Mouse (Mus musculus) embryonic stem cell, embryonic (primary cell): Measurements from ENCODE around the gene Rhobtb3.

Experiments
- CTCF ChIA-PET, 4 experiments: fragments of 300-600 bp in 2 of 4; fragments of 350-600 bp in 2 of 4; sonication (Branson Sonifier 250); formaldehyde crosslinking; loops; one replicate each; lab custom pipeline; 2022; ENCODE audit warnings: inconsistent platforms in 2 of 4; lab: Charles Lee
- POLR2A ChIA-PET, 4 experiments: fragments of 300-600 bp in 2 of 4; fragments of 350-600 bp in 2 of 4; sonication (Branson Sonifier 250); formaldehyde crosslinking; loops; one replicate each; lab custom pipeline; 2022; ENCODE audit warnings: antibody characterized with exemption in 4 of 4, inconsistent platforms in 1 of 4; lab: Charles Lee

The Rhobtb3 gene

DNA sequence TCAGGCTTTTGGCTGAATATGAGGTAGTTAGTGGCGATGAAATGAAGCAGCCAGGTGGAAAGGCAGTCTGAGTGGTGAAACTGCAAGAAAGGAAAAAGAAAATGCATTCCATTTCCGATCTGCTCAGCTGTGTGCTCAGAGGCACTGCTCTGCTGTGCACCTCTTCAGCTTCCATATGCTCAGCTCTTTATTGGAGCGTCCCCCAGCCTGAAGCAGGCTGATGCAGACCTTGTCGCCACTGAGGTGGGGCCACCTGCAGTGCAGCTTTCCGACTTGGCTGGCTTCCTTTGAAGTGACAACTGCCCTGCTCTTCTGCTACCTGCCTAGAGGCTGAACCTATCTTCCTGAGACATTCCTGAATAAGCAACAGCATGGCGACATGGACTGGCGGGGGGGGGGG lies 67.5 kb downstream of the Rhobtb3 start:
- POLR2A ChIA-PET = interaction anchor here in 3 of 4 experiments (0.6 to 1.2 kb wide), 5 partner anchors 29 to 273 kb away, joined by 3 to 5 read pairs (median 4); no protein-coding TSS in a partner anchor
- CTCF ChIA-PET = interaction anchor here in 3 of 4 experiments (0.5 to 1.0 kb wide), 4 partner anchors 78 to 83 kb away, joined by 3 read pairs; no protein-coding TSS in a partner anchor

DNA sequence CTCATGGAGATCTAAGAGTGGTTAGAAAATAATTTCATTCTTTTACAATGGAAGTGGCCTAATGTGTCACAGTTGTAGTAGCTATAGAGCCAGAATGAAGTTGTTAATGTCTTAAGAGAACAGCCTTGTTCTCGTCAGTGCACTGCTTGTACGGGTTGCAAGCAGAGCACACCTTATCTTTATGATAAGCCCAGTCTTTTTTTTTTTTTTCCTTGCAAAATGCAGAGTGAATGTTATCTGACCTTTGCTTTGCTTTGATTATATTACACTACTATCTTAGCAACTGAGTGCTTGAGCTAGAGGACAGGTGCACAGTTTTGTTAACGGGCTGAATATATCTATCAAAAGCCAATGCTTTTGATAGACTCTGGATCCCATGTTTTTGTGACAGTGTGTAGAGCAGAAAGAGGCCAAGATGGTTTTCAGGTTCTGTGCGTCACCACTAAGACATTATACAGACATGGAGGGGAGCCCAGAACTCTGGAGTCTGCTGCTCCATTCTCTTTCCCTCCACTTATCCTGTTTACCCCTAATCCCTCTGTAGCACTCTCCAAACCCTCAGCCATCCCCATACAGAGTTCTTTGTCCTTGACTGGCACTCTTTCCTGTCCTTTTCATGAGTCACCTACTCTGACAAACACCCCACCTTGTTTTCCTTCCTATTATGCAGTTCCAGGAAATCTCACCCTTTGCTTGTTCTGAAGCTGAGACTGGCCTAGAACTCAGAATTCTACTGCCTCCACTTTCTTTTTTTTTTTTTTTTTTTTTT lies 68.9 kb downstream of the Rhobtb3 start:
- POLR2A ChIA-PET = interaction anchor here in 3 of 4 experiments (0.7 to 1.5 kb wide), 5 partner anchors 24 to 105 kb away, joined by 3 to 4 read pairs (median 4); no protein-coding TSS in a partner anchor
- CTCF ChIA-PET = no interaction called here

DNA sequence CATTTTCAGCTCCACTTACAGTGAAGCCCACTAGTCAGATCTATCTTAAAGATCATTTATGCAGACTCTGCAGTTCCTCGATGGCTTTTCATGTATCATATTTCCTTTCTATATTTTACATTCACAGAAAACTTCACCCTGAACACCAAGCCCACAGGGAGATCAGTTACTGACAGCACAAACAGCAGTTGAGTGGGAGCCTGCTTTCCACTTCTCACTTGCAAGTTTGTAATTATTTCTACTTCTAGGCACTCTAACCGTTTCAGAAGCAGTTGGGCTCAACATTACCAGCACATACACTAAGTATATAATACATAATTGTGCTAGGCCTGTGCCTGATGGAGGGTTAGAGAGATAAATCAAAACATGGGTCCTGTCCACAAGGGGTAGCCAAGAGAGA lies 75.8 kb downstream of the Rhobtb3 start:
- POLR2A ChIA-PET = interaction anchor here in 1 of 4 experiments (0.7 kb wide), 1 partner anchor 59 kb away, joined by 3 read pairs; no protein-coding TSS in a partner anchor

DNA sequence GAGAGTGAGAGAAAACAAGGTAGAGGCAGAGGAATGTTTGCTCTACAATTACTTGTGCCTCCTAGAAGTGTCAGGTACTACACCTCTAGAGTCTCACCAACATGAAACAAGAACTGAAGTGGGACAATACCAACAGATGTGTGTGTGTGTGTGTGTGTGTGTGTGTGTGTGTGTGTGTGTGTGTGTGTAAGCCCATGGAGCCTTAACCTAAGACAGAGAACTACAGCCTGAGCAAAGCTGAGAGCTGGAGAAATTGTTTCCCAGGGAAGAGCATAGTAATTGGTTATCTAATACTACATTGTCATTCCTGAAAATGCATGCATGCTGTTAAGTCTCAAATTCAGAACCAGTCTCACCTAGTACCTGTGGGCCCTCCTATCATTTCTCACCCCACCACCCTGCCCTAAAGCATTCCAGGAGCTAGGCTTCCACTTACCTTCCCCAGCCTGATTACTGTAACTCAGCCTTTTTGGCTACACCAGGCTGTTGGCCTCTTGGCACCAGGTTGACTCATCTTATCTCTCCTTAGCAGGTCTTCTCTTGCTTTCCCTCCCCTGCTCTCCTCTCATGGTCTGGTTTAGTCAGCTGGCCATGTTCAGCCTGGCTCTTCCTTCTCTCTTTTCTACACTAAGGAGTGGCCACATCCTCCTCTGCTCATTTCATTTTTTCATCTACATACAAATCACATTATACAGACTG lies 78.1 kb downstream of the Rhobtb3 start:
- ChIA-PET CTCF (no interaction called here), POLR2A (interaction anchor here in 1 of 4 experiments (0.5 kb wide), 1 partner anchor 36 kb away, joined by 4 read pairs; no protein-coding TSS in a partner anchor)

More for the DNA sequence above, 75.8 kb downstream of the Rhobtb3 start:
- CTCF ChIA-PET = interaction anchor here in 1 of 4 experiments (1.5 kb wide), 1 partner anchor 70 kb away, joined by 4 read pairs; no protein-coding TSS in a partner anchor

DNA sequence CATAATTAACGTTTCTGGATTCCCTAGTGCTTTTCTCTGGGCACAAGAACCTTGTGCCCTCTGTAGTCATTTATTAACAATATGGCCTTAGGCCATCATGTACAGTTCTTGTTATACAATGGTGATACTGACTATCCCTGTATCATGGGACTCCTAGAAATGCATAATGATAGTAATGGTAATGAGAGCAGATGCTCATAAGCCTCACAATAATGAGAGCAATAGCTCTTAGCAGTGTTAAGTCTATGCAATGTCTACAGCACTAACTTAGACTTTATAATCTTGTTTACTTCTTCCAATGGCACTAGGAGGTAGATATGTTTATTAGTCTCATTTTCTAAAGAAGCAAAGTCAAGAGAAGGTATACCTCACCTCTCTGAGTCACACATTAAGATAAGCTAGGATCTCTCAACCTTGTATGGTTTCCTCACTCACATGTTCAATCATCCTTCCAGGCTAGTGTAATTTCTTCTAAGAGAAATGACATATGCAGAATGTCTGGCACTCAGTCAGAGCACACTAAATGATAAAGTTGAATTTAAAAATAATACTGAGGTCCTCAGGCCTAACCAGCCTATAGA lies 84.4 kb downstream of the Rhobtb3 start:
- ChIA-PET CTCF (no interaction called here), POLR2A (interaction anchor here in 1 of 4 experiments (1.2 kb wide), 1 partner anchor 15 kb away, joined by 3 read pairs; no protein-coding TSS in a partner anchor)

DNA sequence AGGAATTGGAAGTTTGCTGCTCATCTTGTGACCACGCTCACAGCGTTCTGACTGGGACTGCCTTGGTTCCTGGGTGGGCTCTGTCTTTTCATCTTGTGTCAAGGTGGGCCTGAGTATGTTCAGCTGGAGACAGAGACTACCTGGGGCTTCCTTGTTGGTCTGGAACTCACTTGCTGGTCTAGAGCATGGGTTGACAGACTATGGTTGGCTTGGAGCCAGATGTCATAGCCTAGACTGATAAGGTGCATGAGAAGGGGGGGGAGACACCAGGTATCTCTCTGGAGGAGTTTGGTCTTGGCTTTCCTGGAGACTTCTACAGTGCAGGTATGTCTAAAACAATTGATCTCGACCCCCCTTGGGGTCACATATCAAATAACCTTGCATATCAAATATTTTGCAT lies 90.6 kb downstream of the Rhobtb3 start:
- POLR2A ChIA-PET = interaction anchor here in 2 of 4 experiments (0.7 to 1.9 kb wide), 4 partner anchors 9 to 45 kb away, joined by 3 to 7 read pairs (median 4); partner anchors contain the start of gene Glrx (in 1 of the 2)
- CTCF ChIA-PET = interaction anchor here in 1 of 4 experiments (0.6 kb wide), 1 partner anchor 31 kb away, joined by 4 read pairs; no protein-coding TSS in a partner anchor

DNA sequence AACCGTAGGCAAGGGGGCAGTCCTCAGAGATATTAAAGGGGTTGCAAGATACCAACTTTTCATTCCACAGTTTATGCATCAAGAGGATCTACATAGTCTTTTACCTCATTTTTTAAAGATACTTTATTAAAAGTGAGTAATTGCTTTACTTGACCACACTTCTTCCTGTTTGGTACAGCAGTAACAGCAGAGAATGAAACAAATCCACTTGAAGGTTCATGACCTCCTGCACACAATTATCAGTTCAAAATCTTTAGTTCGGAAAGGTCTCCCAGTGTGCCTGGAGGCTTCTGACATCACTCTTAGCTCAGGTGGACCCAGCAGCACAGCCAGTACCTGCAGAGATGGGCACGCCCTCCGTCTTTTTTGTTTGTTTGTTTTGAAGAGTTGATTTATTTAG lies 91.7 kb downstream of the Rhobtb3 start:
- CTCF ChIA-PET = no interaction called here
- POLR2A ChIA-PET = interaction anchor here in 1 of 4 experiments (1.9 kb wide), 1 partner anchor 12 kb away, joined by 7 read pairs; the partner anchor contains the start of gene Glrx

DNA sequence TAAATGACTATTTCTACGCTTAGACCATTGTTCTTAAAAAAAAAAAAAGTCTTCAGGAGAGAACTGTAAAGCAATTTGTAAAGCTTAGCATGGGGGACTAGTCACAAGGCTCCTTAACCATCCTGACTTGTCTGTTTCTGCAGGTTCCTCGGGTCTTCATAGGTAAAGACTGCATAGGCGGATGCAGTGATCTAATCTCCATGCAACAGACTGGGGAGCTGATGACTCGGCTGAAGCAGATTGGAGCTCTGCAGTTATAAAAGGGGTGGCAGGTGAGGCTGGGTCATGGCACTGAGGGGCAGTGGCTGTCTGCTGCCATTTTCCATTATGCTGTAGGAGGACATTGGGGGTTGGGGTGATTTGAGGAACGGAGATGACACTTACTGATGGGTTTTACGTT lies 96.7 kb downstream of the Rhobtb3 start:
- CTCF ChIA-PET = interaction anchor here in 2 of 4 experiments (0.6 to 0.7 kb wide), 2 partner anchors 144 to 305 kb away, joined by 3 read pairs; no protein-coding TSS in a partner anchor
- POLR2A ChIA-PET = interaction anchor here in 1 of 4 experiments (0.7 to 1.2 kb wide), 3 partner anchors 26 to 304 kb away, joined by 3 read pairs; no protein-coding TSS in a partner anchor

DNA sequence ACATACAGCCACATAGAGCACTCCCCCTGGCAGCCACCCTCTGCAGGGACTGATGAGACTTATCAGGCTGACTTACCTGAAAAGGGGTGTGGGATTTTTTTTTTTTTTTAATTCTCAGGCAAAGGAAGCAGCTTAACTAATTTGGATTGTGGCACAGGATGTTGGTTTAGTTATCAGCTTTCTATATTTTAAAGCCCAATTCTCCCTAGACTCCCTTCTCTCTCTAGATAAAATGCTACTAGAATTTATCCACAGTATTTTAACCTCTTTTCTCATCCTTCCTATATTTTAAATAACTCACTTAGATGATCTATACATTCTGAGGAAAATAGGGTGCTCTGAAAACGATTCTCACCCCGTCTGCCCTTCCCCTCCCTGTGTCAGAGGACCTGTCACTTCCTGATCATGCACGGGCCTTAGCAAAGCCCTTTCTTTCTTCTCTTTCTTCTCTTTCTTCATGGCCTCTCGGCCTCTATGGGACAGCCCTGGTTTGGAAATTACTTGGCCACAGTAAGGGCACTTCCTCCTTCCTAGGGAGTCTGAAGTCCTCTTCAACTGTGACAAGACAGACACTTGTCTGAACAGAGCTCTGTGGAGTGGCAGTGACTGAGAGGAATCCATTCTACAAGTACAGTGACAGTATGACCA lies 98.1 kb downstream of the Rhobtb3 start:
- CTCF ChIA-PET = interaction anchor here in 1 of 4 experiments (0.6 kb wide), 1 partner anchor 46 kb away, joined by 4 read pairs; no protein-coding TSS in a partner anchor
- POLR2A ChIA-PET = interaction anchor here in 1 of 4 experiments (0.6 kb wide), 2 partner anchors 14 to 1038 kb away, joined by 3 to 4 read pairs; no protein-coding TSS in a partner anchor

DNA sequence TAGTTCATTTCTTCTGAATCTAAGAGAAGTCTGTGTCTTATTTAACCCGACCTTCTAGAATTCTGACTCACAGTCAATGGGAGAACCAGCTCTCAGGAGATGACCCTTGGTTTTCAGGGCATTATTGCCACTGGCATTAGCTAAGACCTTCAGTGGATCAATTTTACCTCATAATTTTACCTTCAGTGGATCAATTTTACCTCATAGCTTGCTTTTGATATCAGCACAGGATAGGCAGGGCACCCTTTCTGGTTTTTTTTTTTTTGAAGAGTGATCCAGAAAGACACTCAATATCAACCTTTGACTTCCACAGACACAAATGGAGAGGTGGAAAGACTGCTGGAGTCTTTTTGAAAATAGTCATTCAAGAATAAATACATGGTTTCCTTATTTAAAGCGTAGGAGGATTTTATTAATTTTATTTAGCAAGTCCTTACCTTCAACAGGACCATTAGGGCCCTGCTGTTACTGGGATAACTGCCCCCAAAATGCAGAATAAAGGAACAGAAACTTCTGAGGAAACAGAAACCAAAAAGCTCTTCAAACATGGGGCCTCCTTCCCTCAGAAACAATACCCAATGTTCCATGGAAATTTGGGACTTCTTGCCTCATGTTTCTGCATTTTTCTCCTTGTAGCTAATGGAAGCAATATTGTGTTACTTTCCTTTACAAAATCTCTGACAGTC lies 98.7 kb downstream of the Rhobtb3 start:
- ChIA-PET POLR2A (interaction anchor here in 3 of 4 experiments (0.6 to 1.5 kb wide), 10 partner anchors 9 to 934 kb away, joined by 3 to 5 read pairs (median 3); no protein-coding TSS in a partner anchor), CTCF (interaction anchor here in 3 of 4 experiments (0.6 to 0.7 kb wide), 5 partner anchors 25 to 790 kb away, joined by 3 to 8 read pairs (median 4); no protein-coding TSS in a partner anchor)

DNA sequence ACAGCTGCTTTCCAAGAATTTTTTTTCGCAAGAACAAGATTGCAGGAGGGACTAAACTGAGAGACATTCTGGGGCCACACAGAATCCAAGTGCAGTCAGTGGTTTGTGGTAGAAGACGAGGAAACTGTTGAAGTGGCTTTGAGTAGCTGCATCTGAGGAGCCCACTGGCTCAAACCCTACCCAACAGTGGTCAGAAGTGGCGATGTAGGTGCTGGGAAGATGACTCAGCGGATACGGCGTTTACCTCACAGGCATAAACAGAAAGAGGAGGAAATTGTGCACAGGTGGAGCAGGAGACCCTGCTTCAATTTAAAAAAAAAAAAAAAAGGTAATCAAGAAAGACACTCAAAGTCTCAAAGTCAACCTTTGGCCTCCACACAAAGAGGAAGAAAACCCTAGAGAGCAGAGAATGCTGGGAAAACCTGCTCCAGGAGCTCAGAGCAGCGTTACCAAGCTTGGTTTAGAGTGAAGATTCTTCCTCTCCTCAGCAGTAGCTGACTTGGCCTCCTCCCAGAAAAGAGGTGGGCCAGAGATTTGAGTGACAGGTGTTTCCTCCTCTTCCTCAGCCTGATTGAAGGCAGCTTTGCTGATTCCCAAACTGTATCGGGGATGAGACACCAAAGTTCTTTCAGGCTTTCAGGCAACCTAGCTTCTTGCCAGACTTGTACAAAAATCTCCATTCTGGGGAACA lies 99.6 kb downstream of the Rhobtb3 start:
- ChIA-PET POLR2A (interaction anchor here in 3 of 4 experiments (0.6 to 1.5 kb wide), 13 partner anchors 8 to 933 kb away, joined by 3 to 5 read pairs (median 3); no protein-coding TSS in a partner anchor), CTCF (interaction anchor here in 3 of 4 experiments (0.6 to 0.7 kb wide), 5 partner anchors 24 to 789 kb away, joined by 3 to 8 read pairs (median 4); no protein-coding TSS in a partner anchor)

DNA sequence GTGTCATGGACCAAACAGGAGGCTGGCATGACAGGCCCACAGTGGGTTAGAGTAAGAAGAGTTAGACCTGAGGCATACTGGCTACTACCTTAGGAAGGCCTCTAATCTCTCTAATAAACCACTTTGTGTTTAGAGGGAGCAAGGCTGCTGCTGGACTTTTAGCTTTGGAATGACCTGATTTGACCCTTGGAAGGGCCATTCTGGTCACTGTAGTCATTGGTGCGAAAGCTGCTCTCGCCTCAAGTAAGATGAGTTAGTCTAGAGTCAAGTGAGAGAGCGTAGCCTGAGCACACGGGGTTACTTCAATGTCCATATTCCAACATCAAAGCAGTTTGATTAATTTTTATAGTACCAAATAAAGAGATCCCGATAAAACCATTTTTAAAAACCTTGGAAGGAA lies 100.4 kb downstream of the Rhobtb3 start:
- CTCF ChIA-PET = no interaction called here
- POLR2A ChIA-PET = interaction anchor here in 2 of 4 experiments (0.8 to 1.5 kb wide), 5 partner anchors 8 to 44 kb away, joined by 3 to 5 read pairs (median 4); no protein-coding TSS in a partner anchor

DNA sequence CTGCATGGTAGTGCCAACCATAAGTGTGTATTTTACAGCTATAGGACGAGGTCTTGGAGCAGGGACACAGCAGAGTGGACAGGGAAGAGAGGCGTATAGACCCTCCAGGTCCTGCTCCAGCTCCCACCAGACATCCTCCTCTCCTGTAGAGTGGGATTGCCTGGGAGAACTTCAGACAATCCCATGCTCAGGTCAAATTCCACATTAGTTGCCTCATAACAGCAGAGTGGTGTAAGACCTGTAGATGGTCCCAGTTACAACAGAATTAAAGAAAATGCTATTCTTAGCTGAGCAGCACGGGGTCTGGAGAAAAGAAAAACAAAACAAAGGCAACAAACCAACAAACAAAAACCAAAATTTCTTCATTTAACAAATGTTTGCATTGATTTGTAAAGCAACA lies 101.8 kb downstream of the Rhobtb3 start:
- ChIA-PET POLR2A (interaction anchor here in 2 of 4 experiments (0.7 to 2.4 kb wide), 4 partner anchors 34 to 598 kb away, joined by 3 to 6 read pairs (median 4); partner anchors contain the start of gene Rhobtb3 (in 1 of the 2)), CTCF (no interaction called here)

DNA sequence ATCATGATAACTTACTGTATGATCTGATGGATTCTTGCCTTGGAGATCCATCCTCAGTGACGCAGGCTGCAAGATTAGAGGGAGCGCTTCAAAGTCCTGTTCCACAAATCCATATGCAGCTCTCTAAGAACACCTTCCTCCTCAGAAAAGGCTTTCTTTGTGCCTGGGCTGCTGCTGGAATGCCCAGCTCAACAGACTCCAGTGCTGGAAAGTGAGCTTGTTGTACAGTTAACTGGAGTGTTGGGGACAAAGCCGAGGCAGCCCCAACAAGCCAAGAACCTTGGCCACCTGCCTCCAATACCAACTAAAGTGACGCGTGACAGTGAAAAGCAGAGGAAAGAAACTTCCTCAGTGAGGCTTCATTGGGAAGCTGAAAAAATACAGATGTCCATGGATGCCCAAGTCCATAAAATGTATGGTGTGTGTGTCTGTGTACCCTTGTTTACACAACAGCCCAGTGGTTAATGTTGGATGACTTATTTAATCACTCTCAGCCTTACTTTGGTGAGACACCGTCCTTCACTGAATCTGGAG lies 102.9 kb downstream of the Rhobtb3 start:
- ChIA-PET POLR2A (interaction anchor here in 3 of 4 experiments (0.9 to 3.2 kb wide), 10 partner anchors 10 to 926 kb away, joined by 3 to 11 read pairs (median 4); partner anchors contain the start of genes Rfesd (in 1 of the 3) and Rhobtb3 (in 1 of the 3)), CTCF (interaction anchor here in 1 of 4 experiments (1.2 kb wide), 1 partner anchor 43 kb away, joined by 3 read pairs; no protein-coding TSS in a partner anchor)

DNA sequence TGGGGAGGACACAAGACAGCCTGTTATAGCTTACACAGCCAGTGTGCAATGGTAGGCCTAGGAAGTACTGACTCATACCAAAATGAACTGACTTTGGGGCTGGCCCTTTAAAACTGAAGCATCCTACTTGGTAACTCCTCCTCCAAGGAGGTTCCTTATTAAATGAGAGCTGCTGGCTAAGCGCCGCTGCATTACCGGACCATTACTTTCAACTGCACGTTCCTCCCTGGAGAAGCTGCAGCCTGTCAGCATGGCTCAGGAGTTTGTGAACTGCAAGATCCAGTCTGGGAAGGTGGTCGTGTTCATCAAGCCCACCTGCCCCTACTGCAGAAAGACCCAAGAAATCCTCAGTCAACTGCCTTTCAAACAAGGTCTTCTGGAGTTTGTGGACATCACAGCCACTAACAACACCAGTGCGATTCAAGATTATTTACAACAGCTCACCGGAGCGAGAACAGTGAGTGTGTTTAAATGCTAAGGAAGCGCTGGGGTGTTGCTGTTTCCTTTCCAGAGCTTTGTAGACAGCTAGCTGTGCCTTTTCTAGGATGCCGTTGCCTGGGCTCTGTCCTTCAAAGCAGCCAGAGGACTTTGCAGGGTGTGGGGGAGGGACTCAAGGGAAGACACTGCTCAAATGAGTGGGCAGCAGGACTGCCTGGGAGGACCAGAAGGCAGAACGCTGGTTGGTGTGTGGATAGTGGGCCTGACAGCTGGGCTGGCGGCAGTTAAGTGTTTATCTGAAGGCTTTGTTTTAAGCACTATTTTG lies 103.8 kb downstream of the Rhobtb3 start, which contains the start of gene Glrx:
Gene Glrx, plus strand, starts transcription at position 150 of the 763 bp plus-strand sequence.
- ChIA-PET POLR2A (interaction anchor here in 3 of 4 experiments (0.6 to 3.2 kb wide), 13 partner anchors 9 to 923 kb away, joined by 3 to 11 read pairs (median 3); partner anchors contain the start of genes Rfesd (in 1 of the 3) and Rhobtb3 (in 1 of the 3)), CTCF (interaction anchor here in 1 of 4 experiments (1.2 kb wide), 1 partner anchor 42 kb away, joined by 3 read pairs; no protein-coding TSS in a partner anchor)
